Mouse (Mus musculus): ENCODE data around the gene Ano6. TPM values are rescaled to one million over a fixed set of nuclear protein-coding genes. Genes with fewer than 3 reads are reported as not detected.

Gene Ano6
- polyA plus RNA-seq (2014; fragmentation: Nextera tagmentation; extraction: Ambion mirVana): 46.4 and 52.9 TPM in 2 replicates

GRCm38 (mm10) chr15:95790529-95791071 is at the start of gene Ano6:
Ano6 (plus strand) TSS chr15:95790843.
- Histone ChIP-seq H3K9me3 (ENCODE audit: control insufficient read depth, low read depth, low read length) (no peaks in the 10 kb centered on the region), H3K4me2 (replicated peaks; ENCODE audit: low read depth, low read length) (peak within 1 kb of the TSS; percentile 52), H3K27ac (ENCODE audit: low read length) (peak within 1 kb of the TSS; percentile 71; the same call in 1 of the 2 replicates), H3K4me1 (ENCODE audit: control insufficient read depth, insufficient read depth, low read length) (peaks cover 18% of the 10 kb centered on the region; the same call in 1 of the 2 replicates), H3K27me3 (ENCODE audit: control insufficient read depth, insufficient read depth, low read length) (no peaks in the 10 kb centered on the region), H3K36me3 (ENCODE audit: control insufficient read depth, insufficient read depth, low read length) (no peaks in the 10 kb centered on the region), H3K4me3 (ENCODE audit: low read depth, low read length) (peak within 1 kb of the TSS; percentile 61), H3K9ac (replicated peaks; ENCODE audit: low read depth, low read length) (peak within 1 kb of the TSS; percentile 64)
- under 1% methylated on average over 51 of the region's 51 CpGs for WGBS
- peak; percentile 95 for ATAC-seq (ENCODE audit: insufficient number of reproducible peaks, insufficient read depth, low FRiP score, low read depth)

GRCm38 (mm10) chr15:95742955-95743354 is 47.7 kb upstream of the Ano6 start:
- no peaks in the 10 kb centered on the region for H3K36me3 ChIP-seq (ENCODE audit: control insufficient read depth, insufficient read depth, low read length)
- no peak overlapping the region for H3K4me3 ChIP-seq (ENCODE audit: low read depth, low read length)
- WGBS: 92% methylated on average over 6 of the region's 6 CpGs
- H3K27me3 ChIP-seq (ENCODE audit: control insufficient read depth, insufficient read depth, low read length): no peaks in the 10 kb centered on the region
- H3K27ac ChIP-seq (ENCODE audit: low read length): no peak overlapping the region
- H3K4me2 ChIP-seq (replicated peaks; ENCODE audit: low read depth, low read length): no peak overlapping the region
- H3K4me1 ChIP-seq (ENCODE audit: control insufficient read depth, insufficient read depth, low read length): 0 out of 2 replicates have a peak, but pooled peaks cover 2% of the 10 kb centered on the region
- no peak overlapping the region for H3K9ac ChIP-seq (replicated peaks; ENCODE audit: low read depth, low read length)
- H3K9me3 ChIP-seq (ENCODE audit: control insufficient read depth, low read depth, low read length): no peaks in the 10 kb centered on the region
- no peak for ATAC-seq (ENCODE audit: insufficient number of reproducible peaks, insufficient read depth, low FRiP score, low read depth)

GRCm38 (mm10) chr15:95743856-95744255 is 46.8 kb upstream of the Ano6 start:
- 0 out of 2 replicates have a peak, but pooled peaks cover 2% of the 10 kb centered on the region for H3K4me1 ChIP-seq (ENCODE audit: control insufficient read depth, insufficient read depth, low read length)
- H3K27me3 ChIP-seq (ENCODE audit: control insufficient read depth, insufficient read depth, low read length): no peaks in the 10 kb centered on the region
- no peak overlapping the region for H3K9ac ChIP-seq (replicated peaks; ENCODE audit: low read depth, low read length)
- H3K4me3 ChIP-seq (ENCODE audit: low read depth, low read length): no peak overlapping the region
- WGBS: 54% methylated on average over 2 of the region's 2 CpGs
- H3K4me2 ChIP-seq (replicated peaks; ENCODE audit: low read depth, low read length): no peak overlapping the region
- H3K27ac ChIP-seq (ENCODE audit: low read length): no peak overlapping the region
- no peaks in the 10 kb centered on the region for H3K9me3 ChIP-seq (ENCODE audit: control insufficient read depth, low read depth, low read length)
- no peaks in the 10 kb centered on the region for H3K36me3 ChIP-seq (ENCODE audit: control insufficient read depth, insufficient read depth, low read length)
- ATAC-seq (ENCODE audit: insufficient number of reproducible peaks, insufficient read depth, low FRiP score, low read depth): no peak

- Histone ChIP-seq H3K27ac (ENCODE audit: low read length) (no peak overlapping the region), H3K4me1 (ENCODE audit: control insufficient read depth, insufficient read depth, low read length) (0 out of 2 replicates have a peak, but pooled peaks cover 2% of the 10 kb centered on the region), H3K9me3 (ENCODE audit: control insufficient read depth, low read depth, low read length) (no peaks in the 10 kb centered on the region), H3K4me3 (ENCODE audit: low read depth, low read length) (no peak overlapping the region), H3K4me2 (replicated peaks; ENCODE audit: low read depth, low read length) (no peak overlapping the region), H3K36me3 (ENCODE audit: control insufficient read depth, insufficient read depth, low read length) (no peaks in the 10 kb centered on the region), H3K27me3 (ENCODE audit: control insufficient read depth, insufficient read depth, low read length) (no peaks in the 10 kb centered on the region), H3K9ac (replicated peaks; ENCODE audit: low read depth, low read length) (no peak overlapping the region)
- no peak for ATAC-seq (ENCODE audit: insufficient number of reproducible peaks, insufficient read depth, low FRiP score, low read depth)
- 67% methylated on average over 11 of the region's 11 CpGs for WGBS
Observed at GRCm38 (mm10) chr15:95745346-95746106, 45.1 kb upstream of the Ano6 start.

- Histone ChIP-seq H3K9ac (replicated peaks; ENCODE audit: low read depth, low read length) (no peak overlapping the region), H3K27ac (ENCODE audit: low read length) (no peak overlapping the region), H3K4me2 (replicated peaks; ENCODE audit: low read depth, low read length) (no peak overlapping the region), H3K9me3 (ENCODE audit: control insufficient read depth, low read depth, low read length) (no peaks in the 10 kb centered on the region), H3K4me1 (ENCODE audit: control insufficient read depth, insufficient read depth, low read length) (0 out of 2 replicates have a peak, but pooled peaks cover 2% of the 10 kb centered on the region), H3K4me3 (ENCODE audit: low read depth, low read length) (no peak overlapping the region), H3K36me3 (ENCODE audit: control insufficient read depth, insufficient read depth, low read length) (no peaks in the 10 kb centered on the region), H3K27me3 (ENCODE audit: control insufficient read depth, insufficient read depth, low read length) (no peaks in the 10 kb centered on the region)
- 58% methylated on average over 5 of the region's 5 CpGs for WGBS
- ATAC-seq (ENCODE audit: insufficient number of reproducible peaks, insufficient read depth, low FRiP score, low read depth): no peak
Observed at GRCm38 (mm10) chr15:95746513-95746912, 44.1 kb upstream of the Ano6 start.

- Histone ChIP-seq H3K9ac (replicated peaks; ENCODE audit: low read depth, low read length) (no peak overlapping the region), H3K4me3 (ENCODE audit: low read depth, low read length) (no peak overlapping the region), H3K4me2 (replicated peaks; ENCODE audit: low read depth, low read length) (no peak overlapping the region), H3K9me3 (ENCODE audit: control insufficient read depth, low read depth, low read length) (no peaks in the 10 kb centered on the region), H3K27me3 (ENCODE audit: control insufficient read depth, insufficient read depth, low read length) (no peaks in the 10 kb centered on the region), H3K27ac (ENCODE audit: low read length) (no peak overlapping the region), H3K36me3 (ENCODE audit: control insufficient read depth, insufficient read depth, low read length) (no peaks in the 10 kb centered on the region), H3K4me1 (ENCODE audit: control insufficient read depth, insufficient read depth, low read length) (0 out of 2 replicates have a peak, but pooled peaks cover 2% of the 10 kb centered on the region)
- no peak for ATAC-seq (ENCODE audit: insufficient number of reproducible peaks, insufficient read depth, low FRiP score, low read depth)
- 73% methylated on average over 16 of the region's 16 CpGs for WGBS
Observed at GRCm38 (mm10) chr15:95746955-95747931, 43.4 kb upstream of the Ano6 start.

GRCm38 (mm10) chr15:95749216-95749615 is 41.4 kb upstream of the Ano6 start:
- 68% methylated on average over 5 of the region's 5 CpGs for WGBS
- no peak for ATAC-seq (ENCODE audit: insufficient number of reproducible peaks, insufficient read depth, low FRiP score, low read depth)
- Histone ChIP-seq H3K4me2 (replicated peaks; ENCODE audit: low read depth, low read length) (no peak overlapping the region), H3K9ac (replicated peaks; ENCODE audit: low read depth, low read length) (no peak overlapping the region), H3K9me3 (ENCODE audit: control insufficient read depth, low read depth, low read length) (no peaks in the 10 kb centered on the region), H3K27me3 (ENCODE audit: control insufficient read depth, insufficient read depth, low read length) (no peaks in the 10 kb centered on the region), H3K4me3 (ENCODE audit: low read depth, low read length) (no peak overlapping the region), H3K4me1 (ENCODE audit: control insufficient read depth, insufficient read depth, low read length) (0 out of 2 replicates have a peak, but pooled peaks cover 2% of the 10 kb centered on the region), H3K36me3 (ENCODE audit: control insufficient read depth, insufficient read depth, low read length) (no peaks in the 10 kb centered on the region), H3K27ac (ENCODE audit: low read length) (no peak overlapping the region)

GRCm38 (mm10) chr15:95750038-95750437 is 40.6 kb upstream of the Ano6 start:
- H3K27ac ChIP-seq (ENCODE audit: low read length): no peak overlapping the region
- no peak for ATAC-seq (ENCODE audit: insufficient number of reproducible peaks, insufficient read depth, low FRiP score, low read depth)
- H3K36me3 ChIP-seq (ENCODE audit: control insufficient read depth, insufficient read depth, low read length): no peaks in the 10 kb centered on the region
- H3K4me3 ChIP-seq (ENCODE audit: low read depth, low read length): no peak overlapping the region
- H3K4me1 ChIP-seq (ENCODE audit: control insufficient read depth, insufficient read depth, low read length): 0 out of 2 replicates have a peak, but pooled peaks cover 2% of the 10 kb centered on the region
- H3K9me3 ChIP-seq (ENCODE audit: control insufficient read depth, low read depth, low read length): no peaks in the 10 kb centered on the region
- WGBS: 75% methylated on average over 21 of the region's 21 CpGs
- H3K27me3 ChIP-seq (ENCODE audit: control insufficient read depth, insufficient read depth, low read length): no peaks in the 10 kb centered on the region
- H3K4me2 ChIP-seq (replicated peaks; ENCODE audit: low read depth, low read length): no peak overlapping the region
- no peak overlapping the region for H3K9ac ChIP-seq (replicated peaks; ENCODE audit: low read depth, low read length)

All from stomach, embryonic 14.5 days (tissue).